Mouse (Mus musculus) small intestine, adult 2 months (tissue): ENCODE data around the gene Pgbd5. TPM values are rescaled to one million over a fixed set of nuclear protein-coding genes. Genes with fewer than 3 reads are reported as not detected.

ENCODE experiments used
- H3K27ac ChIP-seq: fragments of 200-500 bp; 2 replicates; pipeline ENCODE4 v1.5.1; 2012; ENCODE audit warnings: low read depth, low read length, control low read depth, inconsistent platforms; ENCODE audit not compliant: insufficient read depth
- H3K27me3 ChIP-seq: fragments of 200-500 bp; 2 replicates; pipeline ENCODE4 v1.6.1; 2012; ENCODE audit warnings: mild to moderate bottlenecking, moderate library complexity, low read length, inconsistent platforms; ENCODE audit not compliant: control insufficient read depth, insufficient read depth
- H3K36me3 ChIP-seq: fragments of 200-500 bp; 2 replicates; pipeline ENCODE4 v1.6.1; 2012; ENCODE audit warnings: mild to moderate bottlenecking, low read length, control low read depth, inconsistent platforms; ENCODE audit not compliant: control insufficient read depth, insufficient read depth
- H3K4me1 ChIP-seq: fragments of 200-500 bp; 2 replicates; pipeline ENCODE4 v1.6.1; 2012; ENCODE audit warnings: low read length, inconsistent platforms, mixed read lengths; ENCODE audit not compliant: control insufficient read depth, insufficient read depth, insufficient read length
- H3K4me3 ChIP-seq: fragments of 200-500 bp; 2 replicates; pipeline ENCODE4 v1.5.1; 2012; ENCODE audit warnings: low read depth, mild to moderate bottlenecking, control low read depth, inconsistent platforms, low read length, moderate library complexity
- CTCF ChIP-seq: fragments of 200-500 bp; IDR thresholded peaks from 2 replicates; pipeline ENCODE4 v1.5.1; 2012; ENCODE audit warnings: low read depth, mild to moderate bottlenecking, control low read depth, inconsistent platforms, low read length, moderate library complexity, mixed read lengths; ENCODE audit not compliant: insufficient replicate concordance, insufficient read length; ENCODE audit errors: extremely low read depth
- POLR2A ChIP-seq: fragments of 200-500 bp; IDR thresholded peaks from 2 replicates; pipeline ENCODE4 v1.6.1; 2012; ENCODE audit warnings: low read depth, mild to moderate bottlenecking, control low read depth, inconsistent platforms, low read length, moderate library complexity
- WGBS: fragments of 180-500 bp; shearing (Covaris S2); methylation state at CpG from one replicate; pipeline ENCODE4 v1.1.7; 2018; 5-methylcytosine and 5-hydroxymethylcytosine counted together
- polyA plus RNA-seq: library from polyadenylated mRNA; depleted of rRNA; stranded (reverse); fragments of >200 nt; gene quantifications from 2 replicates; pipeline ENCODE4 v1.2.3, GENCODE M21; 2012

The Pgbd5 gene
- polyA plus RNA-seq, 1 experiment, result 2.3 TPM

GRCm38 (mm10) chr8:124464641-124465040 is 25.2 kb upstream of the Pgbd5 start:
- 54% methylated on average over 2 of the region's 2 CpGs for WGBS
- no peak for TF ChIP-seq POLR2A
- TF ChIP-seq CTCF, result no peak

GRCm38 (mm10) chr8:124463111-124463510 is 23.7 kb upstream of the Pgbd5 start:
- H3K27me3 ChIP-seq, result no peaks in the 10 kb centered on the region
- H3K27ac ChIP-seq, result no peak overlapping the region
- no peak overlapping the region for H3K4me3 ChIP-seq
- no peaks in the 10 kb centered on the region for H3K36me3 ChIP-seq
- WGBS, result 34% methylated on average over 4 of the region's 4 CpGs
- TF ChIP-seq CTCF (no peak), POLR2A (no peak)
- H3K4me1 ChIP-seq, result peaks cover 3% of the 10 kb centered on the region; the same call in 1 of the 2 replicates

More at GRCm38 (mm10) chr8:124464641-124465040, 25.2 kb upstream of the Pgbd5 start:
- H3K4me3 ChIP-seq, result no peak overlapping the region
- no peak overlapping the region for H3K27ac ChIP-seq
- H3K36me3 ChIP-seq, result no peaks in the 10 kb centered on the region
- no peaks in the 10 kb centered on the region for H3K27me3 ChIP-seq
- peaks cover 1% of the 10 kb centered on the region; the same call in 1 of the 2 replicates for H3K4me1 ChIP-seq

- H3K27me3 ChIP-seq, result no peaks in the 10 kb centered on the region
- no peak overlapping the region for H3K27ac ChIP-seq
- peaks cover 3% of the 10 kb centered on the region; the same call in 1 of the 2 replicates for H3K4me1 ChIP-seq
- H3K36me3 ChIP-seq, result no peaks in the 10 kb centered on the region
- H3K4me3 ChIP-seq, result no peak overlapping the region
- 73% methylated on average over 9 of the region's 9 CpGs for WGBS
- TF ChIP-seq CTCF (no peak), POLR2A (no peak)
Measured at GRCm38 (mm10) chr8:124462192-124462591, 22.7 kb upstream of the Pgbd5 start.

GRCm38 (mm10) chr8:124461103-124461502 is 21.6 kb upstream of the Pgbd5 start:
- Histone ChIP-seq H3K27me3 (no peaks in the 10 kb centered on the region), H3K36me3 (no peaks in the 10 kb centered on the region), H3K27ac (no peak overlapping the region), H3K4me3 (no peak overlapping the region), H3K4me1 (peaks cover 3% of the 10 kb centered on the region; the same call in 1 of the 2 replicates)
- 74% methylated on average over 10 of the region's 10 CpGs for WGBS
- TF ChIP-seq POLR2A, result no peak
- TF ChIP-seq CTCF, result no peak

GRCm38 (mm10) chr8:124460660-124461059 is 21.2 kb upstream of the Pgbd5 start:
- Histone ChIP-seq H3K27ac (no peak overlapping the region), H3K36me3 (no peaks in the 10 kb centered on the region), H3K4me3 (no peak overlapping the region), H3K4me1 (peaks cover 3% of the 10 kb centered on the region; the same call in 1 of the 2 replicates), H3K27me3 (no peaks in the 10 kb centered on the region)
- WGBS, result 60% methylated on average over 4 of the region's 4 CpGs
- TF ChIP-seq POLR2A, result no peak
- TF ChIP-seq CTCF, result no peak

GRCm38 (mm10) chr8:124459627-124460026 is 20.2 kb upstream of the Pgbd5 start:
- H3K36me3 ChIP-seq, result no peaks in the 10 kb centered on the region
- TF ChIP-seq POLR2A (no peak), CTCF (no peak)
- no peaks in the 10 kb centered on the region for H3K27me3 ChIP-seq
- no peak overlapping the region for H3K4me3 ChIP-seq
- 17% methylated on average over 12 of the region's 12 CpGs for WGBS
- H3K4me1 ChIP-seq, result peaks cover 3% of the 10 kb centered on the region; the same call in 1 of the 2 replicates
- no peak overlapping the region for H3K27ac ChIP-seq

- Histone ChIP-seq H3K4me1 (peaks cover 3% of the 10 kb centered on the region; the same call in 1 of the 2 replicates), H3K4me3 (no peak overlapping the region), H3K36me3 (no peaks in the 10 kb centered on the region), H3K27ac (no peak overlapping the region), H3K27me3 (no peaks in the 10 kb centered on the region)
- 24% methylated on average over 3 of the region's 3 CpGs for WGBS
- no peak for TF ChIP-seq CTCF
- no peak for TF ChIP-seq POLR2A
Measured at GRCm38 (mm10) chr8:124455359-124455758, 15.9 kb upstream of the Pgbd5 start.
